ENCODE assay signal across 8 mouse cellular contexts in genomic region chr19:10435908-10436307, GRCm38 (mm10). TPM values are rescaled to one million over a fixed set of nuclear protein-coding genes. Genes with fewer than 3 reads are reported as not detected.
DNase-seq lines count a peak whose midpoint lies in the region; ATAC-seq and TF ChIP-seq lines count a peak whose summit lies in the region.

No protein-coding gene starts in this region.

- WGBS in lung, embryonic 16.5 days = 23% methylated on average over 3 of the region's 3 CpGs

- no peaks in the 10 kb centered on the region for H3K36me3 ChIP-seq in ES-Bruce4 (ENCODE audit: control insufficient read depth, insufficient read depth, low read length, poor library complexity, severe bottlenecking)
- no peaks in the 10 kb centered on the region for H3K36me3 ChIP-seq in lung, embryonic 16.5 days (ENCODE audit: control insufficient read depth, insufficient read depth, low read length)

- TF ChIP-seq EP300 in ES-Bruce4 (IDR thresholded peaks at IDR 0.05; ENCODE audit: insufficient read depth, low read depth, low read length) = no peak

- DNase-seq in adrenal gland, adult 2 months = peak; percentile 75
- peak; percentile 84 for DNase-seq in embryo, embryonic 10 days (ENCODE audit: low spot score)
- peak; percentile 43 for DNase-seq in heart, adult 8-10 months (ENCODE audit: low spot score)
- DNase-seq in kidney, postnatal 36 days = peak; percentile 68 to 84
- peak; percentile 81 for DNase-seq in retina, postnatal 1 day

- H3K9me3 ChIP-seq in ES-Bruce4 (replicated peaks; ENCODE audit: control insufficient read depth, insufficient read depth, low read length, poor library complexity, severe bottlenecking) = no peaks in the 10 kb centered on the region
- H3K9me3 ChIP-seq in lung, embryonic 16.5 days (ENCODE audit: control insufficient read depth, low read length) = no peaks in the 10 kb centered on the region

- H3K4me2 ChIP-seq in lung, embryonic 16.5 days (ENCODE audit: low read depth, low read length) = no peak overlapping the region

- H3K27me3 ChIP-seq in ES-Bruce4 (ENCODE audit: control insufficient read depth, insufficient read depth, low read length, poor library complexity, severe bottlenecking) = no peaks in the 10 kb centered on the region
- H3K27me3 ChIP-seq in lung, embryonic 16.5 days (ENCODE audit: control insufficient read depth, insufficient read depth, low read depth, low read length) = no peaks in the 10 kb centered on the region

- peak; percentile 27; the same call in 1 of the 2 replicates for ATAC-seq in lung, embryonic 16.5 days (ENCODE audit: low read depth)
- ATAC-seq in inflammation-experienced regulatory T-cells, adult 6 months = no peak

- TF ChIP-seq CTCF in ES-Bruce4 (IDR thresholded peaks at IDR 0.05; ENCODE audit: low read depth, low read length) = peak; percentile 78

- H3K4me3 ChIP-seq in ES-Bruce4 (ENCODE audit: low read depth, low read length) = no peak overlapping the region
- no peak overlapping the region for H3K4me3 ChIP-seq in lung, embryonic 16.5 days (ENCODE audit: low read length)

- TF ChIP-seq POLR2A in ES-Bruce4 (IDR thresholded peaks at IDR 0.05; ENCODE audit: insufficient read depth, low read length) = no peak

- no peaks in the 10 kb centered on the region for H3K4me1 ChIP-seq in ES-Bruce4 (ENCODE audit: control insufficient read depth, insufficient read depth, low read length)
- peaks cover 13% of the 10 kb centered on the region for H3K4me1 ChIP-seq in lung, embryonic 16.5 days (replicated peaks; ENCODE audit: control insufficient read depth, insufficient read depth, low read length)

- no peak overlapping the region for H3K27ac ChIP-seq in ES-Bruce4 (ENCODE audit: insufficient read depth, low read length)
- H3K27ac ChIP-seq in lung, embryonic 16.5 days (ENCODE audit: low read length) = no peak overlapping the region

- no peak overlapping the region for H3K9ac ChIP-seq in ES-Bruce4 (ENCODE audit: low read depth, poor library complexity, severe bottlenecking)
- no peak overlapping the region for H3K9ac ChIP-seq in lung, embryonic 16.5 days (ENCODE audit: low read length)

RNA-seq across cellular contexts. Expression of gene Lrrc10b, which starts 21.4 kb away (rescaled TPM):
- polyA plus RNA-seq in ES-Bruce4 (2011; ENCODE audit: insufficient read depth, insufficient read length, low read depth, missing spikeins) = not detected in 2 replicates
- 1 to 10 TPM; 3.3 to 5.0 TPM for total RNA-seq in adrenal gland, adult 2 months (2021)
- 2.8 and 6.1 TPM in 2 replicates for polyA plus RNA-seq in adrenal gland, adult 2 months (2012; rRNA removed)
- total RNA-seq in heart, adult 8-10 months (2022) = 1 to 10 TPM in 2 of 4 experiments, under 1 TPM in 2; 0.38 to 6.4 (median 1.9) TPM
- 0.52 and 0.73 TPM in 2 replicates for polyA plus RNA-seq in lung, embryonic 16.5 days (2015; fragmentation: Nextera tagmentation; extraction: Ambion mirVana)
- polyA plus RNA-seq in inflammation-experienced regulatory T-cells, adult 6 months (2017; shearing (Covaris generic)) = not detected

RNA-seq across cellular contexts. Expression of gene Ppp1r32, which starts 46.8 kb away (rescaled TPM):
- 0.58 and 1.4 TPM in 2 replicates for polyA plus RNA-seq in ES-Bruce4 (2011; ENCODE audit: insufficient read depth, insufficient read length, low read depth, missing spikeins)
- total RNA-seq in adrenal gland, adult 2 months (2021) = under 1 TPM; 0.49 to 0.76 TPM
- polyA plus RNA-seq in adrenal gland, adult 2 months (2012; rRNA removed) = 0.13 and 0.16 TPM in 2 replicates
- total RNA-seq in heart, adult 8-10 months (2022) = under 1 TPM in 3 of 4 experiments, not detected in 1; 0.22 to 0.38 (median 0.28) TPM
- polyA plus RNA-seq in lung, embryonic 16.5 days (2015; fragmentation: Nextera tagmentation; extraction: Ambion mirVana) = 2.1 and 3.7 TPM in 2 replicates
- polyA plus RNA-seq in inflammation-experienced regulatory T-cells, adult 6 months (2017; shearing (Covaris generic)) = under 1 TPM in 2 of 3 experiments, not detected in 1; 0.30 to 0.73 TPM

RNA-seq across cellular contexts. Expression of gene Syt7, which starts 47.0 kb away (rescaled TPM):
- polyA plus RNA-seq in ES-Bruce4 (2011; ENCODE audit: insufficient read depth, insufficient read length, low read depth, missing spikeins) = 4.1 and 4.9 TPM in 2 replicates
- 10 to 100 TPM; 27.2 to 38.3 TPM for total RNA-seq in adrenal gland, adult 2 months (2021)
- polyA plus RNA-seq in adrenal gland, adult 2 months (2012; rRNA removed) = 12.2 and 13.5 TPM in 2 replicates
- total RNA-seq in heart, adult 8-10 months (2022) = 10 to 100 TPM; 33.2 to 39.1 (median 35.8) TPM
- polyA plus RNA-seq in lung, embryonic 16.5 days (2015; fragmentation: Nextera tagmentation; extraction: Ambion mirVana) = 0.75 and 0.82 TPM in 2 replicates
- polyA plus RNA-seq in inflammation-experienced regulatory T-cells, adult 6 months (2017; shearing (Covaris generic)) = under 1 TPM in 1 of 3 experiments, not detected in 2; 0.05 TPM
